Mouse (Mus musculus) liver, embryonic 11.5 days (tissue): ENCODE data around the gene Grik3. TPM values are rescaled to one million over a fixed set of nuclear protein-coding genes. Genes with fewer than 3 reads are reported as not detected.

ENCODE experiments used
- ATAC-seq: fragments of 200-750 bp; cut with Nextera tagmentation; replicated peaks from 2 replicates; pipeline ENCODE4 v1.8.0; 2017; ENCODE audit warnings: moderate number of reproducible peaks, mild to moderate bottlenecking, moderate TSS enrichment, moderate library complexity; ENCODE audit not compliant: low FRiP score
- DNase-seq: peaks from one replicate; pipeline ENCODE4 v3.0.0-alpha.2; 2017; ENCODE audit warnings: low spot score
- H3K27ac ChIP-seq: fragments of 300-500 bp; sonication (generic); 2 replicates; pipeline ENCODE4 v1.5.1; 2014; ENCODE audit warnings: mild to moderate bottlenecking, low read depth, low read length, control low read depth
- H3K27me3 ChIP-seq: fragments of 300-500 bp; sonication (generic); replicated peaks from 2 replicates; pipeline ENCODE4 v1.6.1; 2014; ENCODE audit warnings: low read length, mixed read lengths; ENCODE audit not compliant: control insufficient read depth, insufficient read depth
- H3K36me3 ChIP-seq: fragments of 300-500 bp; sonication (generic); 2 replicates; pipeline ENCODE4 v1.6.1; 2014; ENCODE audit warnings: mild to moderate bottlenecking, low read length, moderate library complexity, mixed read lengths; ENCODE audit not compliant: control insufficient read depth, insufficient read depth
- H3K4me1 ChIP-seq: fragments of 300-500 bp; sonication (generic); replicated peaks from 2 replicates; pipeline ENCODE4 v1.6.1; 2014; ENCODE audit warnings: low read length, mixed read lengths; ENCODE audit not compliant: control insufficient read depth, insufficient read depth
- H3K4me2 ChIP-seq: fragments of 300-500 bp; sonication (generic); 2 replicates; pipeline ENCODE4 v1.6.1; 2014; ENCODE audit warnings: mild to moderate bottlenecking, control low read depth, moderate library complexity
- H3K4me3 ChIP-seq: fragments of 300-500 bp; sonication (generic); 2 replicates; pipeline ENCODE4 v1.5.1; 2014; ENCODE audit warnings: low read depth, low read length, control low read depth
- H3K9ac ChIP-seq: fragments of 300-500 bp; sonication (generic); 2 replicates; pipeline ENCODE4 v1.6.1; 2014; ENCODE audit warnings: low read depth, low read length, control low read depth
- H3K9me3 ChIP-seq: fragments of 300-500 bp; sonication (generic); 2 replicates; pipeline ENCODE4 v1.6.1; 2016; ENCODE audit warnings: low read length, inconsistent platforms, mixed read lengths; ENCODE audit not compliant: control insufficient read depth
- WGBS: fragments of 180-500 bp; shearing (Covaris S2); extraction: QIAGEN DNeasy Blood & Tissue Kit; methylation state at CpG from one replicate; pipeline ENCODE4 v1.1.7; 2014; 5-methylcytosine and 5-hydroxymethylcytosine counted together
- polyA plus RNA-seq: library from polyadenylated mRNA; unstranded; fragments of >200 nt; fragmentation: Nextera tagmentation; extraction: Ambion mirVana; gene quantifications from 2 replicates; pipeline ENCODE4 v1.2.1, GENCODE M21; 2014

The Grik3 gene
- polyA plus RNA-seq, 1 experiment from 2014 or later: 0.01 TPM

DNA sequence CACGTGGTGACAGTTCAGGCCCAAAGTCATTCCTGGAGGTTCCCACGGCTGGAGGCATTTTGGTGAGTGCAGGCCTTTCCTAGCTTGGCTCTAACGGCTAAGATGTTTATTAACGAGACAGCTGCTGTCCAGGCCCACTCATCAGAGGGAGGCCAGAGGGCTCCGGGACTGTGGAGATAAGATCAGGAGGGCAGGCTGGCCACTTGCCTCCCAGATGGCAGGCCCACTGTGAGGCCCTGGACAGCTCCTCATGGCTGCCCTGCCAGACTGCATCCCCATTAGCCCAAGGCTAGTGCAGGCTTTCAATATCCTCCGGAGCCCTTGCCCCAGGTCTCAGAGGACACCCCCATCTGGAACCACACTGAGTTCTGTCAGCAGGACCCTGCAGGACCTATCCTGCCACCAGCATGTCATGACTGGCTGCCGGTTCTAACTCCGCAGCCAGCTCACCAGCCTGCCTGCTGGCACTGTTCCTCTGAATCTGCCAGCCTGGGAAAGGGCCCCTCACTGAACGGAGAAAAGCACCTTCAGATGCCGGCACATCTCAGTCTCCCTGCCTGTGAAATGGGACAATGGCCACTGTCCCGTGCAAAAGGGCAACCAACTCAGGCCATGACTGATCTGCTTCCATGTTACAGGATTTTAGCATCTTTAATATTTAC, 20.7 kb upstream of the Grik3 start:
- H3K27me3 ChIP-seq: no peaks in the 10 kb centered on the region
- DNase-seq (no peak), ATAC-seq (no peak)
- no peak overlapping the region for H3K9ac ChIP-seq
- no peaks in the 10 kb centered on the region for H3K36me3 ChIP-seq
- WGBS: 56% methylated on average over 11 of the region's 11 CpGs
- H3K27ac ChIP-seq: no peak overlapping the region
- no peak overlapping the region for H3K4me3 ChIP-seq
- no peak overlapping the region for H3K4me2 ChIP-seq
- H3K4me1 ChIP-seq: no peaks in the 10 kb centered on the region
- H3K9me3 ChIP-seq: no peaks in the 10 kb centered on the region

DNA sequence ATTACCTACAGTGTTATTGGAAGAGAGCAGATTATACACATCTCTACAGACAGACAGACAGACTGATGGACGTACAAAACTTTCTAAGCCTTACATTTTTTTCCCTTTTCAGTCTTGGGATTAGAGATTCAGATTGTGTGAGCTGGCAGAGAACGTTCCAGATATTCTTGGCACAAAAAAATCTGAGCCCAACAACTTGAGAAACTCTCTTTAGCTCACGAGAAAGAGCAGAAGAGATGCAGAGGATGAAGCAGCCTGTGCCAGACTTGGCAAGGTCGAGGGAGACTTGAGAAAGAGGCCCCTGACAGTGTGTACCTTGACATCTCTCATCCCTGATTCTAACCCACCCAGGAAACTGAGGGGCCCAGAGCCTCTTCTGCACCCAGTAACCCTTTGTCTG, 15.6 kb upstream of the Grik3 start:
- H3K27ac ChIP-seq: no peak overlapping the region
- 66% methylated on average over 4 of the region's 4 CpGs for WGBS
- H3K4me3 ChIP-seq: no peak overlapping the region
- peaks cover 2% of the 10 kb centered on the region; the same call in 1 of the 2 replicates for H3K27me3 ChIP-seq
- no peak overlapping the region for H3K4me2 ChIP-seq
- H3K9me3 ChIP-seq: no peaks in the 10 kb centered on the region
- ATAC-seq: no peak
- no peaks in the 10 kb centered on the region for H3K36me3 ChIP-seq
- H3K4me1 ChIP-seq: no peaks in the 10 kb centered on the region
- no peak for DNase-seq
- H3K9ac ChIP-seq: no peak overlapping the region

DNA sequence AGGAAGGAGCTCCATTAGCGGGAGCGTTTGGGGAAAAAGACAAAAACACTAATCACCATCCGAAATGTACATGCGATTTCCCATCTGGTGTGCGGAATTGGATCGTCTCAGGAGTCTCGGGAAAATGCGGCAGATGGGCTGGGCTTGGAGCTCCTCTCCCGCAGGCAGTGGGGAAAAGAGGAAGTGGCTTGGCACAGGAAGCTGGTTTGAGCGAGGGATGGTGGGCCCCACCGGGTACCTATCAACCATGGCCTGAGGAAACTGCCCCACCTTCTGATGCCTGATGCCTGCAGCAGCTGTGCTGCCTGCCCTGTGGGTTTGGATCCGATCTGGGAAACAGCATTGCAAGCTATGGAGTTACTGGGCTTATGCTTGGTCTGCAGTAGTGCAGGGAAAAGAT, 12.4 kb upstream of the Grik3 start:
- peaks cover 16% of the 10 kb centered on the region for H3K27me3 ChIP-seq
- ATAC-seq (no peak), DNase-seq (no peak)
- WGBS: 30% methylated on average over 12 of the region's 12 CpGs
- H3K36me3 ChIP-seq: no peaks in the 10 kb centered on the region
- no peaks in the 10 kb centered on the region for H3K9me3 ChIP-seq
- H3K4me3 ChIP-seq: no peak overlapping the region
- no peak overlapping the region for H3K9ac ChIP-seq
- no peak overlapping the region for H3K27ac ChIP-seq
- no peaks in the 10 kb centered on the region for H3K4me1 ChIP-seq
- H3K4me2 ChIP-seq: no peak overlapping the region

DNA sequence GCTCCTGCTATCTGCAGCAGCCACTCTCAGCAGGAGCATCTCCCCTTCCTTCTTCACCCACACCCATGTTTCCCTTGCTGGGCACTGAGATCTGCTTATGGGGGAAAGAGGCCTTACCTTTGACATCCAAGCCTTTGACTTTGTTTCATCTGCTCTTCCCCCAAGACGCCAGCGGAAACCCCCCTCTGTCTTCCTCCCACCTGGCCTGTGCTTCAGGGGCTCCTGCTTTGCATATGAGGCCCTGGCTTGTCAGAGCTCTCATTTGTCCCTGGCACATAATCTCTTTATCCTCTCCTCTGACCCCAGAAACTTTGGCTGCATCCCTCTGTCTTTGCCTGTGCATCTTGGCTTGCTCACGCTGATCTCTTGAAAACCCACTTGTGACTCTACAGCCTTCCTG, 9.2 kb upstream of the Grik3 start:
- Histone ChIP-seq H3K4me2 (no peak overlapping the region), H3K4me3 (no peak overlapping the region), H3K4me1 (no peaks in the 10 kb centered on the region), H3K36me3 (no peaks in the 10 kb centered on the region), H3K27ac (no peak overlapping the region), H3K9me3 (no peaks in the 10 kb centered on the region), H3K27me3 (peaks cover 44% of the 10 kb centered on the region), H3K9ac (no peak overlapping the region)
- WGBS: 22% methylated on average over 3 of the region's 3 CpGs
- ATAC-seq (no peak), DNase-seq (no peak)

DNA sequence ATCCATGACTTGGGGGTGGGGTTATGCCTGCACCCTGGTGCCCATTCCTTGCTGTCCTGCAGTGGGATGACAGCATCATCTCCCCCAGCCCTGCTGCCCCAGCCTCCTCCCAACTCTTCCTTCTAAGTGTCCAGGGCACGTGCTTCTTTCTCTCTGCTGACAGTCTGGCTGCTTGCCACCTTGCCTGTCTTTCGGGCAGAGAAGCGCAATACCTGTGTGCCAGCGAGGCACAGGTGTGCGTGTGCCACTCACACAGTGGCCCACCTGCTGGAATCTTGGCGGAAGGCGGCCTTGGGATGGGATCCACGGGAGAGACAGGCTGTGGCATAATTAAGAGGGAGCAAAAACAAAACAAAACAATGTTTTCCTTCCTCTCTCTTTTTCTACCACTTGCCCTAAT, 6.4 kb upstream of the Grik3 start:
- ATAC-seq (no peak), DNase-seq (no peak)
- Histone ChIP-seq H3K36me3 (no peaks in the 10 kb centered on the region), H3K9ac (no peak overlapping the region), H3K27me3 (peaks cover 71% of the 10 kb centered on the region), H3K4me2 (no peak overlapping the region), H3K4me1 (no peaks in the 10 kb centered on the region), H3K9me3 (no peaks in the 10 kb centered on the region), H3K27ac (no peak overlapping the region), H3K4me3 (no peak overlapping the region)
- WGBS: 31% methylated on average over 8 of the region's 8 CpGs

DNA sequence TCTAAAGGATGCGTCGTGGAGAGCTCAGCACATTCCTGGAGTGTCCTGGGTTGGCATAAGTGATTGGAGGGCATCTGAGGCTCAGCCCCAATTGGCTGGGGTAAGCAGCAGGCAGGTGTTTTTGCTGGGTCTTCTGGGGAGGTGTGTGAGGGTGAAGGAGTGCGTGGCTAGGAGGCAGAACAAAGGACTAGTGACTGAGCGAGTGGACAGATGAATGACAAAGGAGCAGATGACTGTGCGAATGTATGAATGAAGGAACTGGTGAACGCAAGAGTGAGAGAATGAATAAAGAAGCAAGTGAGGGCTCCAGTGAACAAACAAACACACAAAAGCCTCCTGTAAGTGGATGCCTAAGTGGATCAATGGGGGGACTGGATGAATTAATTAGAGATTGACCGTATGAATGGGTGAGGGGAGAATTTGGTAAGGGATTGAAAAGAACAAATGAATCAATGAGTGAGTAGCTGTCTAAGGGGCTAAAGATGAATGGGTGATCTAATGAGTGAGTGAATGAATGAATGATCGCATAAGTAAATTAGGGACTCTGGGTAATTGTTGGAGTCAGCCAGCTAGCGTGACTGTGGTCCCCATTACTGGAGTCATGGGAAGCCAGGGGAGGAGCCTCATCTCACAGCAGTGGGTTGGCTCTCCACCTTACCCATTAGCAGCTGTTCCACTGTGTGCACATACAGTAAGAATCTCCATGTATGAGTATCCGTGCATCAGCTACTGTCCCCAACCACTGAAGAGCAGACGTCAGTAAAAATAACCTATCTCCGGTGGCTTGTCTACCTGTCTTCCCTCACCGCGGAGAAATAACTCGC, 4.9 kb upstream of the Grik3 start:
- no peak for DNase-seq
- Histone ChIP-seq H3K4me2 (no peak overlapping the region), H3K9ac (no peak overlapping the region), H3K27me3 (peaks cover 84% of the 10 kb centered on the region), H3K9me3 (no peaks in the 10 kb centered on the region), H3K36me3 (no peaks in the 10 kb centered on the region), H3K4me3 (no peak overlapping the region), H3K4me1 (peaks cover 2% of the 10 kb centered on the region; the same call in 1 of the 2 replicates), H3K27ac (no peak overlapping the region)
- ATAC-seq: no peak
- WGBS: 43% methylated on average over 15 of the region's 15 CpGs

DNA sequence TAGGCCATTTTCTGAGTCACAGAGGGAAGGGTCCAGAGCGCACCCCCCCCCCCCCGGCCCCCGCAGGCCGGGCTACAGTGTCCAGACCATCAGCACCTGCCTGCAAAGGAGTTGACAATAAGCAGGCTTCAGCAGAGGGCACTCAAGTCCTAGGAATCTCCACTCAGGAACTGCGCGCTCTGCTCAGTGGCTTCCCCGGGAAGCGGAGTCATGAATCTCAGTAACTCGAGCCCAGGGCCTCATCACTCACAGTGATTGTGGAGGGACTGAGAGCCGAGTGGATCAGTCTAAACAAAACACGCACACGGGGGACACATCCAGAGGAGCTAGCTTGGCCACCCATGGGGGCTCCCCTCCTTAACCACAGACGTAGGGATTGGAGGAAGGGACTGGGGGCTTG, 3.9 kb upstream of the Grik3 start:
- H3K36me3 ChIP-seq: no peaks in the 10 kb centered on the region

DNA sequence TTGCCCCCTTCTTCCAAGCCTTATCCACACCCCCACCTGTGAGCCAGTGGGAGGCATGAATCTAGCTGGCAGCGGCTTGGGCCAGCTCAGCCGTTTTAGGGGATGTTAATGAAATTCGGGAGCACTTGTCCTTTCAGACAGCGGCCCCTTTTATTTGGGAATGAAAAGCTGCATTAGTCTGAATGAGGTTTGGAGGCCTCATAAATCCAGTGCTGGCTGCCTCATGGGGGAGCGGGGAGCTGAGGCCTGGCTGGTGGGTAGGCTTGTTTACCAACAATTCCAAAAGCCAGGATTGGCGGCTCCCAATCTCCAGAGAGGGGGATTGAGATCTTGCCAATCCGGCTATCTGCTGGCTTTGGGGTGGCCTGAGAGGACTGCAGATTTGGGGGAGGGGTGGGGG, 3.5 kb upstream of the Grik3 start:
- Histone ChIP-seq H3K9me3 (no peaks in the 10 kb centered on the region), H3K4me3 (no peak overlapping the region), H3K27me3 (peaks cover 92% of the 10 kb centered on the region), H3K4me1 (peaks cover 2% of the 10 kb centered on the region; the same call in 1 of the 2 replicates), H3K9ac (no peak overlapping the region), H3K36me3 (no peaks in the 10 kb centered on the region), H3K27ac (no peak overlapping the region), H3K4me2 (no peak overlapping the region)
- ATAC-seq (no peak), DNase-seq (no peak)
- WGBS: 4% methylated on average over 7 of the region's 7 CpGs

More for the DNA sequence above, 3.9 kb upstream of the Grik3 start:
- H3K4me3 ChIP-seq: no peak overlapping the region
- peaks cover 90% of the 10 kb centered on the region for H3K27me3 ChIP-seq
- H3K4me2 ChIP-seq: no peak overlapping the region
- no peak overlapping the region for H3K9ac ChIP-seq
- H3K9me3 ChIP-seq: no peaks in the 10 kb centered on the region
- ATAC-seq: no peak
- no peak overlapping the region for H3K27ac ChIP-seq
- WGBS: 4% methylated on average over 13 of the region's 13 CpGs
- no peak for DNase-seq
- peaks cover 2% of the 10 kb centered on the region; the same call in 1 of the 2 replicates for H3K4me1 ChIP-seq
